Mouse (Mus musculus) MEL (cell line): ENCODE data around the gene Gprasp1. TPM values are rescaled to one million over a fixed set of nuclear protein-coding genes. Genes with fewer than 3 reads are reported as not detected.
"Not testable (repeated sequence)": the region's sequence is repeated elsewhere in the genome, so short reads cannot be mapped to it uniquely, and the experiment has no call there.

Experiments used
- DNase-seq: peaks from one replicate; pipeline ENCODE4 v3.0.0; 2011; ENCODE audit warnings: low read depth, low spot score
- H3K27ac ChIP-seq: 2 replicates; pipeline ENCODE4 v1.5.1; 2012; ENCODE audit warnings: low read depth, mild to moderate bottlenecking, control low read depth, low read length, moderate library complexity; ENCODE audit not compliant: control insufficient read depth
- H3K27me3 ChIP-seq, 2 experiments: fragments of 150-350 bp in 1 of 2; sonication (generic) in 1 of 2; 2 replicates each; pipeline ENCODE4 v1.6.1; 2012; ENCODE audit warnings: low read length in 2 of 2, mild to moderate bottlenecking in 2 of 2, improper control_type of control experiment in 1 of 2, moderate library complexity in 1 of 2; ENCODE audit not compliant: insufficient read depth in 2 of 2, control insufficient read depth in 1 of 2
- H3K36me3 ChIP-seq, 2 experiments: 2 replicates each; pipeline ENCODE4 v1.6.1; 2012 to 2014; ENCODE audit warnings: low read length in 2 of 2, improper control_type of control experiment in 1 of 2, inconsistent platforms in 1 of 2, mild to moderate bottlenecking in 1 of 2; ENCODE audit not compliant: insufficient read depth in 2 of 2, control insufficient read depth in 1 of 2
- H3K4me1 ChIP-seq, 2 experiments: fragments of 150-350 bp in 1 of 2; sonication (generic) in 1 of 2; 2 replicates each; pipeline ENCODE4 v1.6.1; 2012; ENCODE audit warnings: low read length in 2 of 2, improper control_type of control experiment in 1 of 2, mild to moderate bottlenecking in 1 of 2; ENCODE audit not compliant: insufficient read depth in 2 of 2, control insufficient read depth in 1 of 2
- H3K4me3 ChIP-seq, 2 experiments: fragments of 150-350 bp in 1 of 2; sonication (generic) in 1 of 2; 2 replicates each; pipeline ENCODE4 v1.5.1; 2012; ENCODE audit warnings: low read depth in 2 of 2, low read length in 2 of 2, mild to moderate bottlenecking in 2 of 2, moderate library complexity in 2 of 2, control low read depth in 1 of 2, improper control_type of control experiment in 1 of 2; ENCODE audit not compliant: control insufficient read depth in 1 of 2, insufficient read depth in 1 of 2
- H3K79me2 ChIP-seq: 2 replicates; pipeline ENCODE4 v1.6.1; 2012; ENCODE audit warnings: mild to moderate bottlenecking, low read length, moderate library complexity; ENCODE audit not compliant: control insufficient read depth, poor library complexity, insufficient read depth
- H3K9ac ChIP-seq: 2 replicates; pipeline ENCODE4 v1.6.1; 2012; ENCODE audit warnings: low read depth, mild to moderate bottlenecking, control low read depth, low read length, moderate library complexity; ENCODE audit not compliant: control insufficient read depth, poor library complexity, severe bottlenecking
- H3K9me3 ChIP-seq: fragments of 150-350 bp; sonication (generic); replicated peaks from 2 replicates; pipeline ENCODE4 v1.6.1; 2012; ENCODE audit warnings: mild to moderate bottlenecking, low read length, improper control_type of control experiment, moderate library complexity; ENCODE audit not compliant: insufficient read depth
- CTCF ChIP-seq, 3 experiments: IDR thresholded peaks in 2 of 3; conservative IDR thresholded peaks in 1 of 3; 2 replicates each; pipeline ENCODE4 v1.5.1; 2011 to 2012; ENCODE audit warnings: low read length in 3 of 3, low read depth in 2 of 3, mild to moderate bottlenecking in 2 of 3, improper control_type of control experiment in 1 of 3, inconsistent platforms in 1 of 3, mixed read lengths in 1 of 3, moderate library complexity in 1 of 3; ENCODE audit not compliant: control insufficient read depth in 1 of 3, insufficient read depth in 1 of 3, poor library complexity in 1 of 3, severe bottlenecking in 1 of 3
- E2F4 ChIP-seq: IDR thresholded peaks from 2 replicates; pipeline ENCODE4 v1.6.1; 2011; ENCODE audit warnings: low read depth, low read length, improper control_type of control experiment, borderline replicate concordance
- ELF1 ChIP-seq: IDR thresholded peaks from 2 replicates; pipeline ENCODE4 v1.6.1; 2014; ENCODE audit warnings: low read depth, mild to moderate bottlenecking, inconsistent platforms, low read length, improper control_type of control experiment, moderate library complexity
- GABPA ChIP-seq: IDR thresholded peaks from 2 replicates; pipeline ENCODE4 v1.6.1; 2012; ENCODE audit warnings: low read depth, mild to moderate bottlenecking, inconsistent platforms, low read length, improper control_type of control experiment, moderate library complexity
- HCFC1 ChIP-seq: IDR thresholded peaks from 2 replicates; pipeline ENCODE4 v1.6.1; 2012; ENCODE audit warnings: low read depth, mild to moderate bottlenecking, inconsistent platforms, low read length, improper control_type of control experiment, moderate library complexity
- KAT2A ChIP-seq: conservative IDR thresholded peaks from 2 replicates; pipeline ENCODE4 v1.6.1; 2012; ENCODE audit warnings: low read depth, low read length, improper control_type of control experiment, inconsistent platforms
- MAX ChIP-seq: IDR thresholded peaks from 2 replicates; pipeline ENCODE4 v1.6.1; 2011; ENCODE audit warnings: low read length, improper control_type of control experiment
- MEF2A ChIP-seq: IDR thresholded peaks from 2 replicates; pipeline ENCODE4 v1.6.1; 2014; ENCODE audit warnings: low read depth, mild to moderate bottlenecking, inconsistent platforms, low read length, improper control_type of control experiment; ENCODE audit not compliant: poor library complexity, insufficient replicate concordance, severe bottlenecking; ENCODE audit errors: extremely low read depth
- MYB ChIP-seq: IDR thresholded peaks from 2 replicates; pipeline ENCODE4 v1.6.1; 2011; ENCODE audit warnings: mild to moderate bottlenecking, low read depth, low read length, improper control_type of control experiment
- MYC ChIP-seq: IDR thresholded peaks from 2 replicates; pipeline ENCODE4 v1.6.1; 2011; ENCODE audit warnings: low read depth, mild to moderate bottlenecking, low read length, improper control_type of control experiment, moderate library complexity
- NRF1 ChIP-seq: IDR thresholded peaks from 2 replicates; pipeline ENCODE4 v1.6.1; 2014; ENCODE audit warnings: low read depth, mild to moderate bottlenecking, inconsistent platforms, low read length, improper control_type of control experiment, moderate library complexity; ENCODE audit not compliant: poor library complexity, insufficient read depth, severe bottlenecking
- POLR2AphosphoS2 ChIP-seq: IDR thresholded peaks from 2 replicates; pipeline ENCODE4 v1.6.1; 2011; ENCODE audit warnings: low read length, improper control_type of control experiment
- RAD21 ChIP-seq: IDR thresholded peaks from 2 replicates; pipeline ENCODE4 v1.6.1; 2011; ENCODE audit warnings: mild to moderate bottlenecking, low read depth, low read length, improper control_type of control experiment
- RCOR1 ChIP-seq: IDR thresholded peaks from 2 replicates; pipeline ENCODE4 v1.6.1; 2012; ENCODE audit warnings: low read depth, mild to moderate bottlenecking, inconsistent platforms, low read length, improper control_type of control experiment
- SIN3A ChIP-seq: IDR thresholded peaks from 2 replicates; pipeline ENCODE4 v1.6.1; 2012; ENCODE audit warnings: low read length, improper control_type of control experiment, inconsistent platforms
- SMC3 ChIP-seq: IDR thresholded peaks from 2 replicates; pipeline ENCODE4 v1.6.1; 2011; ENCODE audit warnings: low read depth, low read length, improper control_type of control experiment
- UBTF ChIP-seq: IDR thresholded peaks from 2 replicates; pipeline ENCODE4 v1.6.1; 2012; ENCODE audit warnings: low read depth, mild to moderate bottlenecking, inconsistent platforms, low read length, improper control_type of control experiment, moderate library complexity, borderline replicate concordance; ENCODE audit not compliant: insufficient read depth
- USF2 ChIP-seq, 2 experiments: IDR thresholded peaks; 2 replicates each; pipeline ENCODE4 v1.6.1; 2011 to 2012; ENCODE audit warnings: improper control_type of control experiment in 2 of 2, low read length in 2 of 2, borderline replicate concordance in 1 of 2, inconsistent platforms in 1 of 2, low read depth in 1 of 2, mild to moderate bottlenecking in 1 of 2; ENCODE audit not compliant: insufficient read depth in 1 of 2
- ZNF384 ChIP-seq: IDR thresholded peaks from 2 replicates; pipeline ENCODE4 v1.6.1; 2012; ENCODE audit warnings: low read depth, mild to moderate bottlenecking, inconsistent platforms, low read length, improper control_type of control experiment
- polyA plus RNA-seq, 2 experiments: library from polyadenylated mRNA; stranded (reverse) in 1 of 2; unstranded in 1 of 2; fragments of >175 nt in 1 of 2; fragments of >200 nt in 1 of 2; gene quantifications; 2 replicates each; pipeline versions ENCODE4 v1.2.1 to v1.2.4; 2012; ENCODE audit warnings: low replicate concordance in 2 of 2, low read depth in 1 of 2; ENCODE audit not compliant: insufficient read length in 2 of 2, insufficient read depth in 1 of 2, missing spikeins in 1 of 2
- total RNA-seq: library from RNA; depleted of rRNA; stranded (reverse); fragments of 300-350 nt; gene quantifications from 2 replicates; pipeline ENCODE4 v1.2.3, GENCODE M21; 2012

The Gprasp1 gene
- total and polyA plus RNA-seq, 3 experiments = 13.8 to 25.0 TPM; not detected in 1

- Histone ChIP-seq H3K79me2 (no peaks in the 10 kb centered on the region), H3K36me3 (no peaks in the 10 kb centered on the region), H3K9ac (no peak overlapping the region), H3K27ac (no peak overlapping the region), H3K9me3 (no peaks in the 10 kb centered on the region), H3K4me3 (no peak overlapping the region), H3K27me3 (no peaks in the 10 kb centered on the region), H3K4me1 (no peaks in the 10 kb centered on the region)
- no peak for DNase-seq
- TF ChIP-seq MEF2A (no peak), UBTF (no peak), ELF1 (no peak), RCOR1 (no peak), USF2 (IDR thresholded peaks at IDR 0.05; ENCODE audit: borderline replicate concordance in 1 of 2, insufficient read depth in 1 of 2, low read depth in 1 of 2, low read length in 2 of 2) (no peak), E2F4 (no peak), SMC3 (no peak), CTCF (IDR thresholded peaks at IDR 0.05 in 2 of 3, conservative IDR thresholded peaks at IDR 0.05 in 1 of 3; ENCODE audit: control insufficient read depth in 1 of 3, insufficient read depth in 1 of 3, low read depth in 2 of 3, low read length in 3 of 3, poor library complexity in 1 of 3, severe bottlenecking in 1 of 3) (no peak), MYC (no peak), MYB (no peak), POLR2AphosphoS2 (no peak), KAT2A (no peak), HCFC1 (no peak), NRF1 (no peak), GABPA (no peak), MAX (no peak), ZNF384 (no peak), SIN3A (no peak), RAD21 (no peak)
These were observed 49.8 kb downstream of the Gprasp1 start for GRCm38 (mm10) chrX:135792326-135792725.

GRCm38 (mm10) chrX:135795591-135796304 is 53.2 kb downstream of the Gprasp1 start:
- DNase-seq, H3K9ac ChIP-seq, H3K4me3 ChIP-seq, H3K79me2 ChIP-seq, H3K27me3 ChIP-seq, H3K36me3 ChIP-seq, H3K9me3 ChIP-seq, H3K27ac ChIP-seq, H3K4me1 ChIP-seq: not testable (repeated sequence)

GRCm38 (mm10) chrX:135796305-135797211 is 54.0 kb downstream of the Gprasp1 start:
- not testable (repeated sequence) for H3K4me1 ChIP-seq, H3K4me3 ChIP-seq, DNase-seq, H3K27ac ChIP-seq, H3K27me3 ChIP-seq, H3K9ac ChIP-seq, H3K36me3 ChIP-seq, H3K9me3 ChIP-seq, H3K79me2 ChIP-seq
